ENCODE assay signal across 8 mouse cellular contexts in genomic region chr15:85598984-85599886, GRCm38 (mm10). TPM values are rescaled to one million over a fixed set of nuclear protein-coding genes. Genes with fewer than 3 reads are reported as not detected.
A peak's percentile ranks its signal among the peaks of the same experiment; 100 is the strongest.
DNase-seq lines count a peak whose midpoint lies in the region; ATAC-seq and TF ChIP-seq lines count a peak whose summit lies in the region.

No protein-coding gene starts in this region.

- DNase-seq in left cerebral cortex, adult 18-20 months (ENCODE audit: low spot score in 2 of 2), result peak; percentile 75 to 84
- no peak for DNase-seq in left cerebral cortex, adult 11 months (ENCODE audit: low spot score)
- DNase-seq in cerebellum, adult 2 months, result peak; percentile 74 to 87
- peak; percentile 66 to 71 for DNase-seq in left cerebral cortex, postnatal 25 days (ENCODE audit: low spot score in 2 of 2)
- peak; percentile 64 for DNase-seq in naive thymus-derived CD4-positive, alpha-beta T cell, adult 2 months (ENCODE audit: low read depth)

- H3K4me3 ChIP-seq in cerebellum, adult 2 months (replicated peaks; ENCODE audit: insufficient read depth, low read depth, low read length), result peak overlapping the region; percentile 42
- no peak overlapping the region for H3K4me3 ChIP-seq in hindbrain, embryonic 13.5 days
- no peak overlapping the region for H3K4me3 ChIP-seq in stomach, embryonic 14.5 days (ENCODE audit: low read depth, low read length)

- no peak overlapping the region for H3K9ac ChIP-seq in hindbrain, embryonic 13.5 days
- H3K9ac ChIP-seq in stomach, embryonic 14.5 days (replicated peaks; ENCODE audit: low read depth, low read length), result no peak overlapping the region

- peak; percentile 95 for TF ChIP-seq CTCF in cerebellum, adult 2 months (IDR thresholded peaks at IDR 0.05; ENCODE audit: borderline replicate concordance, insufficient read depth, low read depth, low read length)

- ATAC-seq in frontal cortex, adult (ENCODE audit: low TSS enrichment), result peak; percentile 76
- ATAC-seq in hindbrain, embryonic 13.5 days (ENCODE audit: low FRiP score), result peak; percentile 55
- no peak for ATAC-seq in stomach, embryonic 14.5 days (ENCODE audit: insufficient number of reproducible peaks, insufficient read depth, low FRiP score, low read depth)

- intact Hi-C loops in left cerebral cortex, postnatal 25 days (cut with DNase I), result loop anchor here (1.0 to 5.0 kb wide), 2 partner anchors 110 to 268 kb away; no protein-coding TSS in a partner anchor

- H3K27ac ChIP-seq in cerebellum, adult 2 months (ENCODE audit: insufficient read depth, low read length), result no peak overlapping the region
- no peak overlapping the region for H3K27ac ChIP-seq in hindbrain, embryonic 13.5 days
- peak overlapping the region; percentile 41; the same call in 1 of the 2 replicates for H3K27ac ChIP-seq in stomach, embryonic 14.5 days (ENCODE audit: low read length)

- 24% methylated on average over 17 of the region's 17 CpGs for WGBS in cerebellum, adult 2 months
- 48% methylated on average over 17 of the region's 17 CpGs for WGBS in hindbrain, embryonic 13.5 days
- 52% methylated on average over 17 of the region's 17 CpGs for WGBS in stomach, embryonic 14.5 days

- no peak for TF ChIP-seq POLR2A in cerebellum, adult 2 months (IDR thresholded peaks at IDR 0.05; ENCODE audit: borderline replicate concordance, insufficient read depth, low read length)

- H3K9me3 ChIP-seq in hindbrain, embryonic 13.5 days, result no peaks in the 10 kb centered on the region
- H3K9me3 ChIP-seq in stomach, embryonic 14.5 days (ENCODE audit: control insufficient read depth, low read depth, low read length), result no peaks in the 10 kb centered on the region

- no peaks in the 10 kb centered on the region for H3K27me3 ChIP-seq in cerebellum, adult 2 months (ENCODE audit: control insufficient read depth, insufficient read depth, low read length)
- peaks cover 6% of the 10 kb centered on the region; the same call in 1 of the 2 replicates for H3K27me3 ChIP-seq in hindbrain, embryonic 13.5 days
- no peaks in the 10 kb centered on the region for H3K27me3 ChIP-seq in stomach, embryonic 14.5 days (ENCODE audit: control insufficient read depth, insufficient read depth, low read length)

- no peaks in the 10 kb centered on the region for H3K36me3 ChIP-seq in hindbrain, embryonic 13.5 days
- H3K36me3 ChIP-seq in stomach, embryonic 14.5 days (ENCODE audit: control insufficient read depth, insufficient read depth, low read length), result no peaks in the 10 kb centered on the region

- peaks cover 4% of the 10 kb centered on the region; the same call in 1 of the 2 replicates for H3K4me1 ChIP-seq in cerebellum, adult 2 months (ENCODE audit: control insufficient read depth, insufficient read depth, low read length)
- peaks cover 13% of the 10 kb centered on the region for H3K4me1 ChIP-seq in hindbrain, embryonic 13.5 days (replicated peaks)
- peaks cover 14% of the 10 kb centered on the region; the same call in 1 of the 2 replicates for H3K4me1 ChIP-seq in stomach, embryonic 14.5 days (ENCODE audit: control insufficient read depth, insufficient read depth, low read length)

- H3K4me2 ChIP-seq in hindbrain, embryonic 13.5 days, result no peak overlapping the region
- H3K4me2 ChIP-seq in stomach, embryonic 14.5 days (replicated peaks; ENCODE audit: low read depth, low read length), result no peak overlapping the region

RNA-seq across cellular contexts. Expression of gene Wnt7b, which starts 17.0 kb away (rescaled TPM):
- 10 to 100 TPM; 32.9 to 37.5 TPM for total RNA-seq in left cerebral cortex, adult 18-20 months (2021)
- 11.1 and 14.7 TPM in 2 replicates for polyA plus RNA-seq in cerebellum, adult 2 months (2012; rRNA removed)
- 40.1 and 47.2 TPM in 2 replicates for polyA plus RNA-seq in hindbrain, embryonic 13.5 days (2015; fragmentation: Nextera tagmentation; extraction: Ambion mirVana)
- total RNA-seq in left cerebral cortex, postnatal 25 days (2021), result 10 to 100 TPM; 31.3 to 34.4 TPM
- polyA plus RNA-seq in stomach, embryonic 14.5 days (2014; fragmentation: Nextera tagmentation; extraction: Ambion mirVana), result 0.75 and 2.5 TPM in 2 replicates
